Mouse (Mus musculus) forebrain, embryonic 15.5 days (tissue): ENCODE measurements around the gene Car5a. TPM values are rescaled to one million over a fixed set of nuclear protein-coding genes. Genes with fewer than 3 reads are reported as not detected.

Experiments
- ATAC-seq: fragments of 200-750 bp; cut with Nextera tagmentation; replicated peaks from 2 replicates; pipeline ENCODE4 v1.8.0; 2017; ENCODE audit warnings: mild to moderate bottlenecking, moderate TSS enrichment, moderate library complexity
- H3K27ac ChIP-seq: fragments of 300-500 bp; sonication (generic); replicated peaks from 2 replicates; pipeline ENCODE4 v1.5.1; 2015; ENCODE audit warnings: mild to moderate bottlenecking, inconsistent platforms
- H3K27me3 ChIP-seq: fragments of 300-500 bp; sonication (generic); 2 replicates; pipeline ENCODE4 v1.6.1; 2015; ENCODE audit warnings: inconsistent platforms
- H3K36me3 ChIP-seq: fragments of 300-500 bp; sonication (generic); 2 replicates; pipeline ENCODE4 v1.6.1; 2015; ENCODE audit warnings: mild to moderate bottlenecking, inconsistent platforms
- H3K4me1 ChIP-seq: fragments of 300-500 bp; sonication (generic); 2 replicates; pipeline ENCODE4 v1.6.1; 2015; ENCODE audit warnings: inconsistent platforms
- H3K4me2 ChIP-seq: fragments of 300-500 bp; sonication (generic); replicated peaks from 2 replicates; pipeline ENCODE4 v1.6.1; 2015; ENCODE audit warnings: mild to moderate bottlenecking, inconsistent platforms
- H3K4me3 ChIP-seq: fragments of 300-500 bp; sonication (generic); 2 replicates; pipeline ENCODE4 v1.5.1; 2015; ENCODE audit warnings: mild to moderate bottlenecking, inconsistent platforms
- H3K9ac ChIP-seq: fragments of 300-500 bp; sonication (generic); replicated peaks from 2 replicates; pipeline ENCODE4 v1.6.1; 2015; ENCODE audit warnings: mild to moderate bottlenecking, inconsistent platforms
- H3K9me3 ChIP-seq: fragments of 300-500 bp; sonication (generic); 2 replicates; pipeline ENCODE4 v1.6.1; 2016; ENCODE audit warnings: inconsistent platforms
- WGBS: fragments of 180-500 bp; shearing (Covaris S2); methylation state at CpG from one replicate; pipeline ENCODE4 v1.1.7; 2015; ENCODE audit warnings: mixed read lengths; 5-methylcytosine and 5-hydroxymethylcytosine counted together
- polyA plus RNA-seq: library from polyadenylated mRNA; unstranded; fragments of >200 nt; fragmentation: Nextera tagmentation; extraction: Ambion mirVana; gene quantifications from 2 replicates; pipeline ENCODE4 v1.2.1, GENCODE M21; 2015

Gene Car5a
- polyA plus RNA-seq, 1 experiment from 2014 or later, result 0.43 TPM

- Histone ChIP-seq H3K27ac (no peak overlapping the region), H3K36me3 (peaks cover 17% of the 10 kb centered on the region), H3K27me3 (no peaks in the 10 kb centered on the region), H3K9me3 (no peaks in the 10 kb centered on the region), H3K4me1 (peaks cover 40% of the 10 kb centered on the region), H3K4me3 (0 out of 2 replicates have a peak overlapping the region, but pooled peaks have one; percentile 87), H3K9ac (no peak overlapping the region), H3K4me2 (peak overlapping the region; percentile 89; the same call in 1 of the 2 replicates)
- 86% methylated on average over 7 of the region's 7 CpGs for WGBS
- no peak for ATAC-seq
Observed at GRCm38 (mm10) chr8:121952800-121953199, 8.1 kb upstream of the Car5a start.

GRCm38 (mm10) chr8:121952122-121952521 is 7.4 kb upstream of the Car5a start:
- Histone ChIP-seq H3K4me1 (peaks cover 47% of the 10 kb centered on the region), H3K4me2 (peak overlapping the region; percentile 89), H3K9me3 (no peaks in the 10 kb centered on the region)

GRCm38 (mm10) chr8:121951656-121952009 is 6.9 kb upstream of the Car5a start:
- H3K4me2 ChIP-seq, result peak overlapping the region; percentile 89
- peaks cover 17% of the 10 kb centered on the region for H3K36me3 ChIP-seq
- peak overlapping the region; percentile 96 for H3K9ac ChIP-seq
- 30% methylated on average over 7 of the region's 7 CpGs for WGBS
- H3K9me3 ChIP-seq, result no peaks in the 10 kb centered on the region
- H3K4me1 ChIP-seq, result peaks cover 51% of the 10 kb centered on the region
- ATAC-seq, result no peak
- H3K27ac ChIP-seq, result peak overlapping the region; percentile 96
- no peaks in the 10 kb centered on the region for H3K27me3 ChIP-seq
- peak overlapping the region; percentile 87 for H3K4me3 ChIP-seq

More at GRCm38 (mm10) chr8:121952122-121952521, 7.4 kb upstream of the Car5a start:
- ATAC-seq, result no peak
- peaks cover 17% of the 10 kb centered on the region for H3K36me3 ChIP-seq
- H3K27me3 ChIP-seq, result no peaks in the 10 kb centered on the region
- H3K9ac ChIP-seq, result peak overlapping the region; percentile 22; the same call in 1 of the 2 replicates
- H3K4me3 ChIP-seq, result peak overlapping the region; percentile 87
- H3K27ac ChIP-seq, result no peak overlapping the region

GRCm38 (mm10) chr8:121950749-121951655 is 6.3 kb upstream of the Car5a start:
- H3K4me2 ChIP-seq, result peak overlapping the region; percentile 89
- H3K4me3 ChIP-seq, result peak overlapping the region; percentile 87
- no peaks in the 10 kb centered on the region for H3K9me3 ChIP-seq
- under 1% methylated on average over 93 of the region's 97 CpGs for WGBS
- H3K9ac ChIP-seq, result peak overlapping the region; percentile 96
- no peaks in the 10 kb centered on the region for H3K27me3 ChIP-seq
- peak overlapping the region; percentile 96 for H3K27ac ChIP-seq
- peak; percentile 7; the same call in 1 of the 2 replicates for ATAC-seq
- peaks cover 17% of the 10 kb centered on the region for H3K36me3 ChIP-seq
- H3K4me1 ChIP-seq, result peaks cover 51% of the 10 kb centered on the region

GRCm38 (mm10) chr8:121949941-121950748 is 5.4 kb upstream of the Car5a start:
- Histone ChIP-seq H3K4me3 (peak overlapping the region; percentile 87), H3K36me3 (peaks cover 12% of the 10 kb centered on the region), H3K9ac (peak overlapping the region; percentile 96), H3K9me3 (no peaks in the 10 kb centered on the region), H3K27ac (peak overlapping the region; percentile 96), H3K27me3 (no peaks in the 10 kb centered on the region), H3K4me1 (peaks cover 51% of the 10 kb centered on the region), H3K4me2 (peak overlapping the region; percentile 89)
- under 1% methylated on average over 60 of the region's 66 CpGs for WGBS
- ATAC-seq, result peak; percentile 97

- Histone ChIP-seq H3K27me3 (no peaks in the 10 kb centered on the region), H3K9ac (peak within 1 kb of the TSS; percentile 96), H3K4me3 (peak within 1 kb of the TSS; percentile 87), H3K4me2 (peak within 1 kb of the TSS; percentile 89), H3K27ac (peak within 1 kb of the TSS; percentile 96), H3K4me1 (peaks cover 51% of the 10 kb centered on the region), H3K9me3 (no peaks in the 10 kb centered on the region), H3K36me3 (peaks cover 4% of the 10 kb centered on the region)
- no peak; the same call in 1 of the 2 replicates for ATAC-seq
- 63% methylated on average over 6 of the region's 6 CpGs for WGBS
Observed at GRCm38 (mm10) chr8:121949222-121949800, 4.6 kb upstream of the Car5a start, which contains the start of gene Banp. Banp (plus strand) TSS chr8:121949750.

GRCm38 (mm10) chr8:121948321-121949145 is 3.8 kb upstream of the Car5a start:
- ATAC-seq, result no peak
- no peaks in the 10 kb centered on the region for H3K36me3 ChIP-seq
- H3K9ac ChIP-seq, result peak overlapping the region; percentile 50
- no peaks in the 10 kb centered on the region for H3K27me3 ChIP-seq
- 55% methylated on average over 19 of the region's 19 CpGs for WGBS
- H3K27ac ChIP-seq, result peak overlapping the region; percentile 78
- H3K9me3 ChIP-seq, result no peaks in the 10 kb centered on the region
- peak overlapping the region; percentile 37 for H3K4me3 ChIP-seq
- peaks cover 51% of the 10 kb centered on the region for H3K4me1 ChIP-seq
- H3K4me2 ChIP-seq, result peak overlapping the region; percentile 64

GRCm38 (mm10) chr8:121947753-121948141 is 3.0 kb upstream of the Car5a start:
- H3K4me3 ChIP-seq, result peak overlapping the region; percentile 37
- H3K9me3 ChIP-seq, result no peaks in the 10 kb centered on the region
- H3K27me3 ChIP-seq, result no peaks in the 10 kb centered on the region
- H3K36me3 ChIP-seq, result no peaks in the 10 kb centered on the region
- peaks cover 45% of the 10 kb centered on the region for H3K4me1 ChIP-seq
- peak overlapping the region; percentile 78 for H3K27ac ChIP-seq
- H3K9ac ChIP-seq, result peak overlapping the region; percentile 50
- WGBS, result under 1% methylated on average over 18 of the region's 18 CpGs
- H3K4me2 ChIP-seq, result peak overlapping the region; percentile 64
- 0 out of 2 replicates have a peak, but pooled peaks have one; percentile 12 for ATAC-seq

- ATAC-seq, result no peak
- no peaks in the 10 kb centered on the region for H3K27me3 ChIP-seq
- WGBS, result 26% methylated on average over 19 of the region's 19 CpGs
- peak overlapping the region; percentile 25; the same call in 1 of the 2 replicates for H3K9ac ChIP-seq
- H3K9me3 ChIP-seq, result no peaks in the 10 kb centered on the region
- H3K36me3 ChIP-seq, result no peaks in the 10 kb centered on the region
- peak overlapping the region; percentile 78 for H3K27ac ChIP-seq
- peak overlapping the region; percentile 64 for H3K4me2 ChIP-seq
- peak overlapping the region; percentile 37 for H3K4me3 ChIP-seq
- H3K4me1 ChIP-seq, result peaks cover 39% of the 10 kb centered on the region
Observed at GRCm38 (mm10) chr8:121947047-121947752, 2.5 kb upstream of the Car5a start.

GRCm38 (mm10) chr8:121946351-121946750 is 1.6 kb upstream of the Car5a start:
- Histone ChIP-seq H3K9me3 (no peaks in the 10 kb centered on the region), H3K27ac (no peak overlapping the region), H3K4me2 (no peak overlapping the region), H3K36me3 (no peaks in the 10 kb centered on the region), H3K4me1 (peaks cover 31% of the 10 kb centered on the region), H3K9ac (no peak overlapping the region), H3K27me3 (no peaks in the 10 kb centered on the region), H3K4me3 (no peak overlapping the region)
- no peak for ATAC-seq
- WGBS, result 88% methylated on average over 7 of the region's 7 CpGs
